Mouse (Mus musculus) naive thymus-derived CD4-positive, alpha-beta T cell, adult 2 months (primary cell): ENCODE results near the gene Tmc1.

Experiments
- DNase-seq: peaks from one replicate; pipeline ENCODE4 v3.0.0-alpha.2; 2011; ENCODE audit warnings: low read depth

Gene Tmc1

DNA sequence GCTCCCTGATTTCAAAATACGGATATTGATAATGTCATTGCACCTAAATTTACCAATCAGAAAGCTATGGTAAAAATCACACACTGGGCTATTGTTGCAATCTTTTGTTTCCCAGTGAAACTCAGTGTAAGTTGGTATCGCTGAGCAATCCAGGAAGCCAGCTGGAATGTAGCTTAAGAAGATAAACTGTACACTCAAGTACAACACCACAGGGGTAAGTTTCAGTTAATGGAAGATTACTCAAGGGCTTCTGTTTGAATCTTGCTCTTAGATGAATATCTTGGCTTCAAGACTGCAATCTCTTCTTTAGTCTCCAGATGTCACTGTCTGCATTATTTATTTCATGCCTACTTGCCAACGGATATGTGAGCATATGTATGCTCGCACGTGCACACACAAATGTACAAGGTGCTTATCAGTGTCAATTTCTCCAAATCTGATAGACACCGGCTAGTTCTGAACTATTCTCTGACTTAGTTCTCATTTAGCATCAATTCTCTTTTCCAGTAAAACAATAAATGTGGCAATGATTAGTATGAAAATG is 156.4 kb downstream of the Tmc1 start:
- peak; percentile 52 for DNase-seq

DNA sequence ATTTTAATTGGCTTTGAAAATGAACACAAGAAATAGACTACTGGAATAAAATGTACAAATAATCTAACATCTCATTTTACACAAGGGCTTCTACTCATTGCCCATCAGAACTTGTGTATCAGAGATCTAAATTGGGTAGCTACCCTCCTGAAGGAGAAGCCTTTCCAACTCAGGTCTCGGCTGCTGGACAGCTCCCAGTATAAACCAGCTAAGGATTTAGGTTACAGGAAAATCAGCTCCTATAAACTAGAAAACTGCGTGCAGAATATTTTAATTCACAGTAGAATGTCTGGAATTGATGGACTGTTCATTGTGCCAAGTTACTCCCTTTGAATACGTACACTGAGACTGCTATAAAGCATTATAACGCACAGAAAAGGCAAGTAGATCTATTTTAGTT is 158.0 kb downstream of the Tmc1 start:
- no peak for DNase-seq

DNA sequence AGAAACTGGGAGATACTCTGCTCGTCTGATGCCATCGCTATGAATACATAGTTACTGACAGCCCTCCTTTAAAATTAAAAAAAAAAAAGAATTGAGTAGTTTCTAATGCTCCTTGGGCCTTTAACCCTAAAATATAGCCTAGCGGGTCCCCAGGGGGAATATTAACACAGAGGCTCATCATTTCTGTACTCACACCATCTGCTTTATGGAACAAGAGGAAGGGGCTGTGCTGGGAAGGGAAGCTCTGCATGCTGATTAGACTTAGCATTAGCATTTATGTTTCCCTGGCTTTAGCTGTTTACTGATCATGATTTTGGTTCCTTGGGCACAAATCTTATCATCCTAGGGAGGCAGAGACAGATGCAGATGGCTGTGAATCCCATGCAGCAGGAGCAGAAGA is 159.0 kb downstream of the Tmc1 start:
- DNase-seq, result no peak

DNA sequence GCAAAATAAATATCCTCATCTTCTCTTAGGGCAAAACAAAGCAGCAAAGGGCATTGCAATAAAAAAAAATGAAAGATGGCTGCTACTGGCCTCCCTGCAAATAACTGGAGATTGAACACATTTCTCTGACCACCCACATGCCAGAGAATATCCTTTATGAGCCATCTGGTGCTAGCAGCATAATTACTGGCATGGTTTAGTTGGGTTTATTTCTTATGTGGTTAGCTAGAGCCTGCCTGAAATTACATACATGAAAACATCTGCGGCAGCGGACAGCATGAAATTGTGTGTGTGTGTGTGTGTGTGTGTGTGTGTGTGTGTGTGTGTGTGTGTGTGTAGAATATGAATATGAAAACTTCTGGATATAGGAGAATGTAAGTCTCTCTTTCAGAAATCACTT is 161.2 kb downstream of the Tmc1 start:
- DNase-seq, result no peak

DNA sequence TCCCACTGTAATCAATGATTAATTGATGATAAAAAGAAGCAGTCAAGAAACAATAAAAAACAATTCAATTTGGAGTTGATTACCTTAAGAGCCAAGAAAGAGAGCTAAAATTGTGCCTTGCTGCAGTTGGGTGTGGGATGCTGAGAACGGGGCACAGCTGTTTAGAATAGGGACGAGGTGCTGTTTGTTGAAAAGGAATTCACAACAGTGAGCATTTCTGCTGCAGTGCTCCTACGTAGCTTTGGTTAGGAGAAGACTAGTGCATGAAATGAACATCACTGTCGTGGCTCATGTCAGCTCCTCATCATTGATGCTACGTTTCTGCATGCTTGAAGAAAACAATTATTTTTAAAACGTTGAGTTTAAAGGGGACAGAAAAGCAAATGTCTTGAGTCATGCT is 166.7 kb downstream of the Tmc1 start:
- DNase-seq, result no peak

DNA sequence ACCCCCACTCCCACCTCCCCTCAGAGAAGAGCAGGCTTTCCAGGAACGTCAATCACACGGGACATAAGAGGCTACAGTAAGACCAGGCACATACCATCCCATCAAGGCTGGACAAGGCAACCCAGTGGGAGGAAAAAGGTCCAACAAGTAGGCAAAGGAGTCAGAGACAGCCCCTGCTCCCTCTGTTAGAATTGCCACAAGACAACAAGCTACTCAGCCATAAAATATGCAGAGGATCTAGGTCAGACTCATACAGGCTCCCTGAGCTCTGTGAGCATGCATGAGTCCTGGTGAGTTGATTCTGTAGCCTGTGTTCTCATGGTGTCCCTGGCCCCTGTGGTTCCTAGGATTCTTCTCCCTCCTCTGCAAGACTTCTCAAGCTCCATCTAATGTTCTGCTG is 178.3 kb downstream of the Tmc1 start:
- no peak for DNase-seq

DNA sequence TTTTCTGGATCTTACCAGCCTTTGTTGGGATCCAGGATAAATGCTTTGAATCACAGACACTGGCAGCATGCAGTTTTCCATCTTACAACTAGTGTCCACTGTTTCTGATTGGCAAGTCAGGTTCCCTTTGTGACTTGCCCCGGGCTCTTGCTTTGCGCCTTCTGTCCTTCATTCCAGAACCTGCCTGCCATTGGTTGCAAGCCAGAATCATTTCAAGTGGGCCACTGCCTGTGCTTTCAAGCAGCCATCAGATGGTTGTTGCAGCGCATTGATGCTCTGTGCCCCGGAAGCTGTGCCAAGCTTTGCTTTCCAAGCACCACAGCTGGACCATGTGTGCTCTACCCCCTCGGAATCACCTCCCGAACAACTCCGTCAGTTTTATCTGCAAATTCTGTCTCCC is 180.1 kb downstream of the Tmc1 start:
- no peak for DNase-seq

DNA sequence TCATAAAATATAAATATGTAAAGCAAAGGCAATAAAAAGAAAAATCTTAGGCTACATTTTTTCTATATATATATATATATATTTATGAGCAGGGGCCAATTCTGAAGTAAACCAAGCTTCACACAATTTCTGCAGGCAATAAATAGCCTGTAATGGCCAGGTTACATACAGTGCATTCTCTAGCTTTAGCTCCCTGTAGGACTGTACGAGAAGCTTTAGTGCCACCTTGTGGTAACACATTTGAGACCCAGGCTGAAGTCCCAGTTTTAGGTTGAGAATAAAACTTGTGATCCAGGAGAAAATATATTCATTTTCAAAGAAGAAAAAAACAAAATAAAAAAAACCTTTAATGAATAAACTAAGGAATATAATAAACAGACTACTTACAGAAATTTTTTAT is 189.8 kb downstream of the Tmc1 start:
- DNase-seq, result no peak

DNA sequence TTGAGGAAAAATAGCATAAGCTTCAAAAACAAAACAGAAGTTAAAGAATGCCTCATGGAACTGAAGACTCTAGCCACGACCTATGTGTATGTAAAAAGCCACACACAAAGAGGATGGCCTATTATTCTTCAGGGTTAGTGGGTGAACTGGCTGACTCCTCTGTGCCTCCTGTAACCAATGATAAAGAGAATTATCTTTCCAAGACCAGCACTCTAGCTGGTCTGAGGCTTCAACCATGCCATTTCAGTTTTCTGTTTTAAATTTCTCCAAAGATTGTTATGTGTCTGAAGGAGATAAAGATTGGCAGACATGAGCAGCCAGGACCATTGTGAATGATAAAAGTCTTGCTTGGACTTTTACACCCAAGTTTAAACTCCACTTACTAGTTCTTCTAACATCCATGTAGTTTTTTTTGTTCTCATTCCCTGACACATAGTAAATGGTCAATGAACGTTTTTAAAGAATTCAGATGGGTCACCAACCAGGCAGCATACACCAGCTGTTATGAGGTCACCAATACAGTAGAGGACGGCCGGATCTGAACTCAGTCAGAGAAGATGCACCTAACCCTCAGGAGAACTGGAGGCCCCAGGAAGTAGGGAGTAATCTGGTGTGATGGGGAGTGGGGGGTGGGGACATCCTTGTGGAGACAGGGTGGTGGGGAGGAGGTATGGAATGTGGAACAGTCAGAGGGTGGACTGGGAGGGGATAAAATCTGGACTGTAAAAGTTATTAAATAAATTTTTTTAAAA is 192.2 kb downstream of the Tmc1 start:
- no peak for DNase-seq

DNA sequence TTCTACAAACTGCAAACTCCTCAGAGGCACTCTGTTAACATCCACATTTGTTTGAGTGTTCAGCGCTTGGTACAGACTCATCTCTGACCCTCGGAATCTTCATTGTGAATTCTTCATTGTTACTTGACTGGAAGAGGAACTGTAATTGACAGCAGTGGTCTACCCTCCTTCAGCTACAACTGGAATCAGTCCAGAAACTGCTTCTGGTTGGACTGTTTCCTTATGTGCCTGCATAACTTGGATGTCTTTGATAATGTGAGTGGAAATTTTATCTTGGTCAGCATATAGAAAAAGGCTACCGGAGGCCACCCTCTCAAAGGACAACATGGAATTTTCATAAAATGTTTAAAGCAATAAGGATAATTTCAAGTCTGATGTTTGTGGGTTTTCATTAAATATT is 192.9 kb downstream of the Tmc1 start:
- no peak for DNase-seq

DNA sequence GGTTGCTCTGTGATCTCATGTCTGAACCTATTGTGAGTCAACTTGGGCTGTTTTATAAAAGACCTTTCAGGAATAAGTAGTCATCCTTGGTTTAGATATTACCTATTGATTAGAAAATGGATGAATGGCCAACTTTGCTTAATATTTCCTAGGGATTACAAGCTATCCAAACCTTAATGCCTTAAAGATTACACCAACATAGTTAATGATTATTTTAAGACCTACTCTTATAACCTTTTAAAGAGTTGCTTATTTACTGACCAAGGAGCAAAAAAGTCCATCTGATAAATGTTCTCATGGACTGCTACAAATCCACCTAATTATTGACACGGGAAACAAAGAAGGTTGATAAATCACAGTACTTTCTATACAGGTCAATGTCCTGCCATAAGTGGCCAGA is 209.4 kb downstream of the Tmc1 start:
- no peak for DNase-seq
